Mouse (Mus musculus): ENCODE results near the gene Tmx2.

The Tmx2 gene

GRCm38 (mm10) chr2:84638428-84639220, 40.3 kb downstream of the Tmx2 start:
- in situ Hi-C loops (cut with MboI, MseI): loop anchor here (25.0 kb wide), 1 partner anchor 676 kb away; the partner anchor contains the start of genes Gm13693, Gm13695, Gm13696 and Gm13698

- in situ Hi-C loops (cut with MboI, MseI): loop anchor here (25.0 kb wide), 1 partner anchor 675 kb away; the partner anchor contains the start of genes Gm13693, Gm13695, Gm13696 and Gm13698
Observed at GRCm38 (mm10) chr2:84637452-84638165, 41.3 kb downstream of the Tmx2 start.

GRCm38 (mm10) chr2:84636231-84636741, 42.7 kb downstream of the Tmx2 start:
- in situ Hi-C loops (cut with MboI, MseI): loop anchor here (25.0 kb wide), 1 partner anchor 674 kb away; the partner anchor contains the start of genes Gm13693, Gm13695, Gm13696 and Gm13698

GRCm38 (mm10) chr2:84635611-84636010, 43.3 kb downstream of the Tmx2 start:
- in situ Hi-C loops (cut with MboI, MseI): loop anchor here (25.0 kb wide), 1 partner anchor 673 kb away; the partner anchor contains the start of genes Gm13693, Gm13695, Gm13696 and Gm13698

GRCm38 (mm10) chr2:84634934-84635482, 43.9 kb downstream of the Tmx2 start:
- in situ Hi-C loops (cut with MboI, MseI): loop anchor here (25.0 kb wide), 1 partner anchor 673 kb away; the partner anchor contains the start of genes Gm13693, Gm13695, Gm13696 and Gm13698

- in situ Hi-C loops (cut with MboI, MseI): loop anchor here (25.0 kb wide), 1 partner anchor 672 kb away; the partner anchor contains the start of genes Gm13693, Gm13695, Gm13696 and Gm13698
Observed at GRCm38 (mm10) chr2:84634006-84634405, 44.9 kb downstream of the Tmx2 start.

- in situ Hi-C loops (cut with MboI, MseI): loop anchor here (25.0 kb wide), 1 partner anchor 671 kb away; the partner anchor contains the start of genes Gm13693, Gm13695, Gm13696 and Gm13698
Observed at GRCm38 (mm10) chr2:84632999-84633398, 45.9 kb downstream of the Tmx2 start.

GRCm38 (mm10) chr2:84632001-84632400, 46.9 kb downstream of the Tmx2 start:
- in situ Hi-C loops (cut with MboI, MseI): loop anchor here (25.0 kb wide), 1 partner anchor 670 kb away; the partner anchor contains the start of genes Gm13693, Gm13695, Gm13696 and Gm13698

GRCm38 (mm10) chr2:84627036-84627435, 51.9 kb downstream of the Tmx2 start:
- in situ Hi-C loops (cut with MboI, MseI): loop anchor here (25.0 kb wide), 1 partner anchor 665 kb away; the partner anchor contains the start of genes Gm13693, Gm13695, Gm13696 and Gm13698

GRCm38 (mm10) chr2:84626366-84626975, 52.5 kb downstream of the Tmx2 start:
- in situ Hi-C loops (cut with MboI, MseI): loop anchor here (25.0 kb wide), 1 partner anchor 664 kb away; the partner anchor contains the start of genes Gm13693, Gm13695, Gm13696 and Gm13698

GRCm38 (mm10) chr2:84624201-84624600, 54.7 kb downstream of the Tmx2 start:
- in situ Hi-C loops (cut with MboI, MseI): no loop called here

- in situ Hi-C loops (cut with MboI, MseI): no loop called here
Observed at GRCm38 (mm10) chr2:84623428-84624119, 55.4 kb downstream of the Tmx2 start.

GRCm38 (mm10) chr2:84622668-84623067, 56.3 kb downstream of the Tmx2 start:
- in situ Hi-C loops (cut with MboI, MseI): no loop called here
